Mouse (Mus musculus): ENCODE measurements around the gene Mogs.

Mogs gene

GRCm38 (mm10) chr6:83120930-83121862 lies 5.9 kb downstream of the Mogs start, which contains the start of gene Wbp1:
TSS of gene Wbp1 (minus strand) at chr6:83121559.
- intact Hi-C loops (cut with DNase I): loop anchor here (5.0 kb wide), 1 partner anchor 36 kb away; the partner anchor contains the start of genes 1700003E16Rik and Wdr54

- intact Hi-C loops (cut with DNase I): loop anchor here (5.0 kb wide), 1 partner anchor 35 kb away; the partner anchor contains the start of genes 1700003E16Rik and Wdr54
Observed at GRCm38 (mm10) chr6:83121863-83122710, 6.8 kb downstream of the Mogs start.

GRCm38 (mm10) chr6:83122961-83123360 lies 7.7 kb downstream of the Mogs start:
- intact Hi-C loops (cut with DNase I): loop anchor here (5.0 kb wide), 1 partner anchor 34 kb away; the partner anchor contains the start of genes 1700003E16Rik and Wdr54

GRCm38 (mm10) chr6:83124851-83125312 lies 9.6 kb downstream of the Mogs start:
- intact Hi-C loops (cut with DNase I): loop anchor here (5.0 kb wide), 1 partner anchor 32 kb away; the partner anchor contains the start of genes 1700003E16Rik and Wdr54

- intact Hi-C loops (cut with DNase I): no loop called here
Observed at GRCm38 (mm10) chr6:83125331-83125730, 10.0 kb downstream of the Mogs start, which contains the start of gene Ino80b. TSS of gene Ino80b (minus strand) at chr6:83125431.

GRCm38 (mm10) chr6:83127419-83127818 lies 12.1 kb downstream of the Mogs start:
- intact Hi-C loops (cut with DNase I): no loop called here

- intact Hi-C loops (cut with DNase I): no loop called here
Observed at GRCm38 (mm10) chr6:83131469-83132034, 16.3 kb downstream of the Mogs start.

- intact Hi-C loops (cut with DNase I): no loop called here
Observed at GRCm38 (mm10) chr6:83132176-83132919, 17.1 kb downstream of the Mogs start.

GRCm38 (mm10) chr6:83134226-83134625 lies 18.9 kb downstream of the Mogs start:
- intact Hi-C loops (cut with DNase I): no loop called here

GRCm38 (mm10) chr6:83134951-83135513 lies 19.7 kb downstream of the Mogs start, which contains the start of gene Rtkn:
TSS of gene Rtkn (plus strand) at chr6:83135463.
- intact Hi-C loops (cut with DNase I): no loop called here

- intact Hi-C loops (cut with DNase I): no loop called here
Observed at GRCm38 (mm10) chr6:83135571-83136161, 20.4 kb downstream of the Mogs start.

- intact Hi-C loops (cut with DNase I): no loop called here
Observed at GRCm38 (mm10) chr6:83136291-83136880, 21.1 kb downstream of the Mogs start.

- intact Hi-C loops (cut with DNase I): no loop called here
Observed at GRCm38 (mm10) chr6:83136881-83137575, 21.7 kb downstream of the Mogs start.

- intact Hi-C loops (cut with DNase I): no loop called here
Observed at GRCm38 (mm10) chr6:83137576-83137950, 22.3 kb downstream of the Mogs start.

GRCm38 (mm10) chr6:83138056-83138455 lies 22.8 kb downstream of the Mogs start:
- intact Hi-C loops (cut with DNase I): no loop called here

- intact Hi-C loops (cut with DNase I): no loop called here
Observed at GRCm38 (mm10) chr6:83140044-83140443, 24.7 kb downstream of the Mogs start.

- intact Hi-C loops (cut with DNase I): no loop called here
Observed at GRCm38 (mm10) chr6:83141636-83142035, 26.3 kb downstream of the Mogs start.

- intact Hi-C loops (cut with DNase I): no loop called here
Observed at GRCm38 (mm10) chr6:83142211-83142731, 27.0 kb downstream of the Mogs start.
